Mouse (Mus musculus) adrenal gland, postnatal 14 days (tissue): ENCODE results near the gene Aldob. TPM values are rescaled to one million over a fixed set of nuclear protein-coding genes. Genes with fewer than 3 reads are reported as not detected.
"Not testable (repeated sequence)": the region's sequence is repeated elsewhere in the genome, so short reads cannot be mapped to it uniquely, and the experiment has no call there.

Source experiments
- DNase-seq: peaks from one replicate; pipeline ENCODE4 v3.0.0; 2021; ENCODE audit warnings: mixed read lengths
- total RNA-seq: library from RNA; stranded (reverse); gene quantifications from 2 replicates; pipeline ENCODE4 v1.2.3, GENCODE M21; 2021

Aldob gene
- total RNA-seq, 1 experiment from 2014 or later = 273 TPM

DNA sequence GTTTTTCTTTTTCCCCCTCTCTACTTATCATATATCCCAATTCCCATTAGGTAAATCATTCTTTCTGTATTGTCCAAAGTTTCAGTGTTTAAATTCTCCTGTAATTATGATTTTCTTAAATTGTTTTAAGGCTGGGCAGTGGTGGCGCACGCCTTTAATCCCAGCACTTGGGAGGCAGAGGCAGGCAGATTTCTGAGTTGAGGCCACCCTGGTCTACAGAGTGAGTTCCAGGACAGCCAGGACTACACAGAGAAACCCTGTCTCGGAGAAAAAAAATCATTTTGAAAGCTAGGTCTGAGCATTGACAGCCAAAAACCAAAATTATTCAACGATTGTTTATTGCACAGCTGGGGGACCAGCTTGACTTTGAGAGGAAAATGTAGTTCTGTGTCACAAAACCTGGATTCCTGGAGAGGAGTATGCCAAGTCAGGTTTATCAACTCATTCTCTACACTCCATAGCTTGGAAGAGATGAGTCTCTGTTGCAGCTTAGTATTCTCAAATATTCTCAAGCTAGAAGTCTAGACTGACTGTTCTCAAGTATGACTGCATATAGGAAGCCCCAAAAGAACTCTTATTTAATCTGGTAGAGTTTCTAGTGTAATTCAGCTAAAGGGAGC, 13.6 kb downstream of the Aldob start:
- DNase-seq = no peak

DNA sequence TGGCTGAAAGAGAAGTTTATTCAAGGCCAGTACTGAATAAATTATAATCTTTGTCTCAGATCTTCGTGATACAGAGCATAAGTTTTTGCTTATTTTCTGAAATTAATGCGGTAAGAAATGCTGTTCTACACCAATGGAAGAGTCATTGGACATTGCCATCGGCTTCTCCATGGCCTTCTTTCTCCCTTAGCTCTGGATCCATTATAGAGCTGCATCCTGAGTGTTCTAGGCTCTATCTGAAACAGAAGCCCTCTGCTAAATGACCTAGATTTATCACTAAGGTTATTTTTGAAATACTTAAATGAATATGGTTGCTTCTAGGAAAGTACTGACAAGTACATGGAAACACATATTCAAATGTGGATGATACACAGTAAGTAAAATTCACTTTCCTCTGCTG, 14.3 kb downstream of the Aldob start:
- no peak for DNase-seq

- DNase-seq = no peak
Observed at GRCm38 (mm10) chr4:49522576-49522975, 26.8 kb downstream of the Aldob start.

DNA sequence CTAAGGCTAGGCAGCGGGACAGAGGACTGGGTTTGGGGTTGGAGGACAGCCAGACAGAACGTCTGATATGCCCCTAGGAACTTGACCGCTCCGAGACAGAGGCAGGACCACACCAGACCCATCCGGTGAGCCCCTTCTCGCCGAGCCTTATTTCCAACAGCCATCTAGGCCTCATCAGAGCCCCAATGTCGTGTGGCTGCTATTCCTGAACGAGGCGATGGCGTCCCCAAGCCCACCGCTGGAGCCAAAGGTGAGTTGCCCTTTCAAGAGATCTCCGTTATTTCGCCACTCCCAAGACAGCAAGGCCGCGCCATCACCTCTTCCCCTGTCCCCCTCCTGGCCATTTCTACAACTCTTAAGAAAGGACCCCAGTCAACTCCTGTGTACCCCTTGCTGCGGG, 28.0 kb downstream of the Aldob start:
- no peak for DNase-seq

- peak; percentile 95 for DNase-seq
Observed at GRCm38 (mm10) chr4:49520572-49521340, 28.6 kb downstream of the Aldob start, which contains the start of the genes Mrpl50 and Zfp189. Mrpl50 (minus strand) TSS chr4:49521093. Zfp189 (plus strand) TSS chr4:49521176.

DNA sequence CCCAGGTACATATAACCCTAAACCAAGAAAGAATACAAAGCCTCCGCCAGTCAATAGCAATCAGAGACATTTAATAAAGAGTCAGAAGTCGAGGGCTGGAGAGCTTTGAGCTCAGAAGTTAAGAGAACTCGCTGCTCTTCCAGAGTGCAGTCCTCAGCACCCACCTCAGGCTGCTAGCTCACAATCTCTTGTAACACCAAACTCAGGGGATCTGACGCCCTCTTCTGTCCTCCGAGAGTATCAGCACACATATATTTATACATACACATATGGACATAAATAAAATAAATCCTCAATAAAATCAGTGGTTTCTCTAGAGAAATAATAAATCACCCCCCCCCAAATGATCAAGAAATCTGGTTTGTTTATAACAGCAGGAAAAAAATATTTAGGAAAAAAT, 29.9 kb downstream of the Aldob start:
- no peak for DNase-seq

DNA sequence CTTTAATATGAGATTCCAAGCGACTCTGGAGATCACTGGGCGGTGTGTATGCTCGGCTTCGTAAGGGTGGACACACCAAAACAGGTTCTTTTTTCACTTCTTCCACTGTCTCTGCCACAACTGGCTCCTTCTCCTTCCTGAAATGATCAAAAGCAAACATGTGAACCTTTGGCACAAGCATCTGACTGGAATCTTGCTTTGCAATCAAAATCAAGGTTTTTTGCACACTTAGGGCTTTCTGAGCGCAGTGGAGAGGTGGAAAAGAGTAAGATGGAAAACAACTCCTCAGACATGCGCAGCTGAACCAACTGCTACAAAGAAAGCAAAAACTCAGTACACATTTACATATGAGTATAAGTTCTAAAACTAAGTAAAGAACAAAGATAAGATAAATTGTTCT, 34.9 kb downstream of the Aldob start:
- no peak for DNase-seq

DNA sequence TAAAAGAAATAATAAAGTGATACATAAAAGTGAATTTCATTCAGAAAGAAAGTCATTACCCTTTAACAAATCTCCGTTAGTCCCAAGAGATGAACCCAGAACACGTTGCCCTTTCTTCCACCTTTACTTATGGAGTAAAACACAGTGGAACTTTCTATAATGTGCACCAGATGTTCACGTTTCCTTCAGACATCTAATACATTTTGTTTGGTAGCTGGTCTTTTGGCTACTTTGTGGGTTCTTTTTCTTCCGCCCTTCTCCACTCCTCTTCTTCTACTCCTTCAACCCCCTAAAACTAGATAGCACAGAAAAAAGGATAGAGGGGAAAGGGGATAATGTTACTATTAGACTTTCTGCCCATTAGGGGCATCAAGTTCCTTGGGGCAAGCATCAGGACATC, 36.7 kb downstream of the Aldob start:
- no peak for DNase-seq

- not testable (repeated sequence) for DNase-seq
Observed at GRCm38 (mm10) chr4:49510236-49510835, 39.0 kb downstream of the Aldob start.

- DNase-seq = no peak
Observed at GRCm38 (mm10) chr4:49509183-49509582, 40.2 kb downstream of the Aldob start.

GRCm38 (mm10) chr4:49506386-49506785, 43.0 kb downstream of the Aldob start, which contains the start of gene Baat:
Baat (minus strand) TSS chr4:49506557.
- DNase-seq = no peak

GRCm38 (mm10) chr4:49503563-49503962, 45.8 kb downstream of the Aldob start:
- DNase-seq = no peak

Other genes starting within 250 kb of the Aldob start
- gene Acnat2, start 141.4 kb downstream of the Aldob start, total RNA-seq = 1.8 and 15.2 TPM in 2 replicates
- gene Acnat1, start 75.6 kb downstream of the Aldob start, total RNA-seq = 2.7 and 20.3 TPM in 2 replicates
- 0.30 and 10.4 TPM in 2 replicates for gene Baat, start 43.0 kb downstream of the Aldob start, total RNA-seq
- 45.5 and 50.0 TPM in 2 replicates for gene Mrpl50, start 28.5 kb downstream of the Aldob start, total RNA-seq
- gene Zfp189, start 28.4 kb downstream of the Aldob start, total RNA-seq = 7.9 and 8.4 TPM in 2 replicates
- 9.9 and 11.3 TPM in 2 replicates for gene Tmem246, start 48.3 kb upstream of the Aldob start, total RNA-seq
- gene Rnf20, start 82.5 kb upstream of the Aldob start, total RNA-seq = 45.9 and 50.2 TPM in 2 replicates
- gene Ppp3r2, start 132.5 kb upstream of the Aldob start, total RNA-seq = not detected in 2 replicates